7 mouse cellular contexts compared by ENCODE assay signal in the genomic region with DNA sequence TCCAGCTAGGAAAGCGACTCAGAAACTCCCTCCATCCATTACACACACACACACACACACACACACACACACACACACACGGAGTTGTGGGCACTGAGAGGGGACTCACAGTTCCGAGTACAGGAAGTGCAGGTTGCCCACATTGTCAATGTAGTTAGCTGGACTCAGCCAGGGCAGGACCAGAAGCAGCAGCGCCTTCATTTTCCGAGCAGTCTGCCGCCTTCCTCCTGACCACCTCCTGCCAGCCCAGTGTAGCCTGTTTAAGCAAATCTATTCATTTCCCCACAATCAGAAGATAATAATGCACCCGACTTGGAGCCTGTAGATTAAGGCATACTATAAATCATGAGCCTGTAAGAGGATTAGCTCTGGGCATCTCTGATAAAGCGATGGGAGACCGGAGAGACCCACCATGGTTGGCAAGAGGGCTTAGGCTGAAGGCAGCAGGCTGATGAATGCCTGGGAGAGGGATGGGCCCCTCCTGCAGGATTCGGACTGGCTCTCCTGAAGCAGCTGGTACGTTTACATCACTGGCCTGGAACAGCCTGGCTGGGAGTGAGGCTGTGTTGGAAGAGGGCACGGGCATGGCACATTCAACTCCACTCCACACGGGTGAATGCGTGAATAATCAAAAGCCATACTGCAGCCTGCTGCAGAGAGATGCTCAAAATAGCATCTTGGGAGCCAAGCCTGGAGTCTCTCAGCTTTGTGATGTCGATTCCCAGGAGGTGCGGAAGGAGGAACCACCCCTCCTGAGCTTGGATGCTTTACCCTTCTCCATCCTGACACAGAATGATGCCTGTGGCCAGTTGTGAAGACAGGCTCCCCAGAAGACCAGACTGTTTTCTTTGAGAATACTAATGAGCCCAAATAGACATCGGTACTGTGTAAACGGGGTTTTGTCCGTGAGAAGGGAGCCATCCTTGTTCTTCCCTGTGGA. TPM values are rescaled to one million over a fixed set of nuclear protein-coding genes. Genes with fewer than 3 reads are reported as not detected.
A peak's percentile ranks its signal among the peaks of the same experiment; 100 is the strongest.
DNase-seq lines count a peak whose midpoint lies in the region; TF ChIP-seq lines count a peak whose summit lies in the region.

No protein-coding gene starts in this region.

- TF ChIP-seq CTCF in kidney, adult 2 months (conservative IDR thresholded peaks at IDR 0.05; ENCODE audit: insufficient read depth, insufficient read length, low read depth, low read length) = no peak

- no peaks in the 10 kb centered on the region for H3K36me3 ChIP-seq in kidney, adult 2 months (ENCODE audit: control insufficient read depth, insufficient read depth, low read length)

- H3K27me3 ChIP-seq in kidney, adult 2 months (replicated peaks; ENCODE audit: control insufficient read depth, insufficient read depth, low read length) = no peaks in the 10 kb centered on the region

- peaks cover 37% of the 10 kb centered on the region for H3K4me1 ChIP-seq in brown adipose tissue, adult 24 weeks (ENCODE audit: control insufficient read depth, insufficient read depth, insufficient read length, low read length)
- no peaks in the 10 kb centered on the region for H3K4me1 ChIP-seq in kidney, adult 2 months (ENCODE audit: control insufficient read depth, insufficient read depth, low read length)

- TF ChIP-seq POLR2A in kidney, adult 2 months (IDR thresholded peaks at IDR 0.05; ENCODE audit: low read depth, low read length) = no peak

- DNase-seq in MN1 (ENCODE audit: low spot score) = peak; percentile 72
- peak; percentile 62 to 68 for DNase-seq in frontal cortex, postnatal 25 days (ENCODE audit: low spot score in 2 of 2)
- DNase-seq in left cerebral cortex, adult 9 months (ENCODE audit: low spot score in 2 of 2) = peak; percentile 69 to 83
- peak; percentile 77 to 83 for DNase-seq in right cerebral cortex, postnatal 36 days (ENCODE audit: low spot score in 2 of 2)
- no peak for DNase-seq in kidney, adult 2 months
- no peak for DNase-seq in c-Kit-positive CD71-positive TER-119-positive erythroid progenitor cells, embryonic 14.5 days (ENCODE audit: low spot score)

- peak overlapping the region; percentile 96 for H3K27ac ChIP-seq in brown adipose tissue, adult 24 weeks (replicated peaks; ENCODE audit: low read depth, low read length)
- H3K27ac ChIP-seq in kidney, adult 2 months (ENCODE audit: insufficient read depth, low read depth, low read length) = no peak overlapping the region

- no peak overlapping the region for H3K4me3 ChIP-seq in brown adipose tissue, adult 24 weeks (ENCODE audit: insufficient read depth, low read depth, low read length)
- no peak overlapping the region for H3K4me3 ChIP-seq in kidney, adult 2 months (ENCODE audit: insufficient read depth, low read depth, low read length)

- WGBS in kidney, adult 2 months = 67% methylated on average over 19 of the region's 19 CpGs

RNA-seq across cellular contexts. Expression of gene Lnx1, which starts 25.0 kb away (rescaled TPM):
- polyA plus RNA-seq in brown adipose tissue, adult 24 weeks (2012; ENCODE audit: insufficient read depth, insufficient read length, missing spikeins) = 1.7 and 3.1 TPM in 2 replicates
- polyA plus RNA-seq in kidney, adult 2 months (2012; rRNA removed) = 6.1 and 7.4 TPM in 2 replicates

Comparison
In these comparisons a context has a peak if more than half of its experiments do, and no peak if none do; other contexts are left out.
1. DNase-seq: peak in MN1 (single experiment), frontal cortex, postnatal 25 days (2 of 2), left cerebral cortex, adult 9 months (2 of 2) and right cerebral cortex, postnatal 36 days (2 of 2); none in kidney, adult 2 months (single experiment) and c-Kit-positive CD71-positive TER-119-positive erythroid progenitor cells, embryonic 14.5 days (single experiment).